Mouse (Mus musculus) testis, adult 2 months (tissue): ENCODE measurements at regions not wholly inside any gene's neighbourhood (a gene's known extent, or its start where the extent isn't known, plus 50 kb on each side); places are given as distances from the start of the nearest gene placed in this dataset.

Experiments
- H3K27ac ChIP-seq: fragments of 200-500 bp; 2 replicates; pipeline ENCODE4 v1.5.1; 2012; ENCODE audit warnings: low read depth, low read length; ENCODE audit not compliant: control insufficient read depth, insufficient read depth
- H3K27me3 ChIP-seq: fragments of 200-500 bp; 2 replicates; pipeline ENCODE4 v1.6.1; 2012; ENCODE audit warnings: mild to moderate bottlenecking, low read length, moderate library complexity; ENCODE audit not compliant: control insufficient read depth, insufficient read depth
- H3K36me3 ChIP-seq: fragments of 200-500 bp; 2 replicates; pipeline ENCODE4 v1.6.1; 2012; ENCODE audit warnings: mild to moderate bottlenecking, low read length; ENCODE audit not compliant: control insufficient read depth, insufficient read depth
- H3K4me1 ChIP-seq: fragments of 200-500 bp; 2 replicates; pipeline ENCODE4 v1.6.1; 2012; ENCODE audit warnings: low read length; ENCODE audit not compliant: control insufficient read depth, insufficient read depth
- H3K4me3 ChIP-seq: fragments of 200-500 bp; 2 replicates; pipeline ENCODE4 v1.5.1; 2012; ENCODE audit warnings: low read depth, mild to moderate bottlenecking, low read length, moderate library complexity, mixed read lengths; ENCODE audit not compliant: control insufficient read depth
- CTCF ChIP-seq: fragments of 200-500 bp; IDR thresholded peaks from 2 replicates; pipeline ENCODE4 v1.5.1; 2012; ENCODE audit warnings: low read depth, mild to moderate bottlenecking, inconsistent platforms, low read length, moderate library complexity; ENCODE audit not compliant: control insufficient read depth, insufficient read depth, insufficient replicate concordance
- POLR2A ChIP-seq: fragments of 200-500 bp; IDR thresholded peaks from 2 replicates; pipeline ENCODE4 v1.6.1; 2012; ENCODE audit warnings: low read depth, mild to moderate bottlenecking, inconsistent platforms, low read length, moderate library complexity; ENCODE audit not compliant: control insufficient read depth

- Histone ChIP-seq H3K27me3 (no peaks in the 10 kb centered on the region), H3K36me3 (no peaks in the 10 kb centered on the region), H3K4me3 (no peak overlapping the region), H3K4me1 (no peaks in the 10 kb centered on the region), H3K27ac (no peak overlapping the region)
- TF ChIP-seq POLR2A, result no peak
- TF ChIP-seq CTCF, result no peak
Observed at GRCm38 (mm10) chr1:88588747-88589146, 78.9 kb upstream of the Glrp1 start.

GRCm38 (mm10) chr1:88586823-88587820 lies 77.3 kb upstream of the Glrp1 start:
- TF ChIP-seq POLR2A (no peak), CTCF (no peak)
- Histone ChIP-seq H3K4me1 (no peaks in the 10 kb centered on the region), H3K27me3 (no peaks in the 10 kb centered on the region), H3K4me3 (no peak overlapping the region; the same call in 1 of the 2 replicates), H3K27ac (no peak overlapping the region), H3K36me3 (no peaks in the 10 kb centered on the region)

GRCm38 (mm10) chr1:88586128-88586527 lies 76.3 kb upstream of the Glrp1 start:
- Histone ChIP-seq H3K27ac (no peak overlapping the region), H3K4me3 (no peak overlapping the region), H3K4me1 (no peaks in the 10 kb centered on the region), H3K27me3 (no peaks in the 10 kb centered on the region), H3K36me3 (no peaks in the 10 kb centered on the region)
- TF ChIP-seq CTCF, result no peak
- no peak for TF ChIP-seq POLR2A

GRCm38 (mm10) chr1:88584515-88585033 lies 74.7 kb upstream of the Glrp1 start:
- H3K4me3 ChIP-seq, result no peak overlapping the region
- TF ChIP-seq POLR2A (no peak), CTCF (no peak)
- H3K27me3 ChIP-seq, result no peaks in the 10 kb centered on the region
- H3K36me3 ChIP-seq, result no peaks in the 10 kb centered on the region
- H3K27ac ChIP-seq, result no peak overlapping the region
- H3K4me1 ChIP-seq, result no peaks in the 10 kb centered on the region; the same call in 1 of the 2 replicates

- H3K36me3 ChIP-seq, result no peaks in the 10 kb centered on the region
- H3K4me3 ChIP-seq, result no peak overlapping the region
- H3K27ac ChIP-seq, result no peak overlapping the region
- TF ChIP-seq POLR2A (no peak), CTCF (no peak)
- no peaks in the 10 kb centered on the region for H3K27me3 ChIP-seq
- peaks cover 2% of the 10 kb centered on the region; the same call in 1 of the 2 replicates for H3K4me1 ChIP-seq
Observed at GRCm38 (mm10) chr1:88578231-88578620, 68.4 kb upstream of the Glrp1 start.

- Histone ChIP-seq H3K4me3 (no peak overlapping the region), H3K36me3 (no peaks in the 10 kb centered on the region), H3K27ac (no peak overlapping the region), H3K4me1 (peaks cover 2% of the 10 kb centered on the region; the same call in 1 of the 2 replicates), H3K27me3 (no peaks in the 10 kb centered on the region)
- TF ChIP-seq CTCF, result no peak
- TF ChIP-seq POLR2A, result no peak
Observed at GRCm38 (mm10) chr1:88577498-88578230, 67.8 kb upstream of the Glrp1 start.
